Mouse (Mus musculus) midbrain, embryonic 14.5 days (tissue): ENCODE measurements at regions not wholly inside any gene's neighbourhood (a gene's known extent, or its start where the extent isn't known, plus 50 kb on each side); places are given as distances from the start of the nearest gene placed in this dataset. TPM values are rescaled to one million over a fixed set of nuclear protein-coding genes. Genes with fewer than 3 reads are reported as not detected.

Experiments
- microRNA-seq: library from miRNA; unstranded; fragments of <30 nt; microRNA quantifications from one replicate; pipeline ENCODE4, GENCODE M21; 2016

Small RNAs in the stretch of these regions (microRNA-seq; reads per million reads assigned to microRNA genes)
- not detected for gene Gm23364
